18 mouse cellular contexts compared by ENCODE assay signal in the genomic region with DNA sequence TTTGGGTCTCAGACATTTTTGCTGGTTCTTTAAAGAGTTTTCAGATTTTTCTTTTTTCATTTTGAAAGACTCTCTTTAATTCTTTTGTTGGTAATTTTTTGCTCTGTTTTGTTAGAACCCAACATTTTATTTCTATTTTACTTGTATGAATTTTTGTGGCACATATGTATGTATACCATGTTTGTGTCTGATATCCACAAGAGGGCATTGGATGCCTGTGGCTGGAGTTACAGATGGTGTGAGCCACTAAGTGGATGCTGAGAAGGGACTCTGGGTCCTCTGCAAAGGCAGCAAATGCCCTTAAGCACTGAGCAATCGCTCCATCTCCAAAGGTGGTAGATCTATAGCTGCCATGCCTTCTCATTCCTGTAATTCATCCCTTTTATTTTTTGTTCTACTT. TPM values are rescaled to one million over a fixed set of nuclear protein-coding genes. Genes with fewer than 3 reads are reported as not detected.
DNase-seq lines count a peak whose midpoint lies in the region; ATAC-seq and TF ChIP-seq lines count a peak whose summit lies in the region.
"Had no signal": no experiment of that assay in that cellular context is flagged by ENCODE, and none has a peak within 500 bp of the region (broad histone marks: within the 10 kb centered on the region; RNA-seq: fewer than 3 reads in every experiment).

No protein-coding gene starts in this region.

- no peak overlapping the region for H3K9ac ChIP-seq in forebrain, embryonic 14.5 days (ENCODE audit: low read length)
- H3K9ac ChIP-seq in forebrain, embryonic 13.5 days = no peak overlapping the region
- H3K9ac ChIP-seq in lung, embryonic 14.5 days = no peak overlapping the region
- H3K9ac ChIP-seq: embryonic facial prominence, embryonic 13.5 days; liver, embryonic 14.5 days; neural tube, embryonic 12.5 days had no signal

- H3K4me2 ChIP-seq in forebrain, embryonic 14.5 days (ENCODE audit: low read length) = no peak overlapping the region
- H3K4me2 ChIP-seq in forebrain, embryonic 13.5 days = no peak overlapping the region
- H3K4me2 ChIP-seq in lung, embryonic 14.5 days = no peak overlapping the region
- H3K4me2 ChIP-seq: embryonic facial prominence, embryonic 13.5 days; neural tube, embryonic 12.5 days had no signal

- WGBS in forebrain, embryonic 14.5 days = 85% methylated on average over 1 of the region's 1 CpGs
- WGBS in forebrain, embryonic 13.5 days = 90% methylated on average over 1 of the region's 1 CpGs
- WGBS in lung, embryonic 14.5 days = 90% methylated on average over 1 of the region's 1 CpGs

- H3K9me3 ChIP-seq in forebrain, embryonic 14.5 days (replicated peaks; ENCODE audit: control insufficient read depth, low read length) = no peaks in the 10 kb centered on the region
- no peaks in the 10 kb centered on the region for H3K9me3 ChIP-seq in forebrain, embryonic 13.5 days (replicated peaks)
- no peaks in the 10 kb centered on the region for H3K9me3 ChIP-seq in lung, embryonic 14.5 days (ENCODE audit: low read depth, low read length)
- H3K9me3 ChIP-seq: embryonic facial prominence, embryonic 13.5 days; neural tube, embryonic 12.5 days had no signal

- ATAC-seq in forebrain, embryonic 14.5 days = no peak
- no peak for ATAC-seq in forebrain, embryonic 13.5 days
- ATAC-seq in lung, embryonic 14.5 days (ENCODE audit: insufficient read depth) = no peak
- ATAC-seq: forebrain, embryonic 16.5 days; intestine, embryonic 16.5 days had no signal

- no peak overlapping the region for H3K27ac ChIP-seq in forebrain, embryonic 14.5 days (ENCODE audit: low read depth, low read length)
- H3K27ac ChIP-seq in forebrain, embryonic 13.5 days = no peak overlapping the region
- no peak overlapping the region for H3K27ac ChIP-seq in lung, embryonic 14.5 days (ENCODE audit: low read depth)
- no peak overlapping the region for H3K27ac ChIP-seq in cortical plate, adult 2 months (ENCODE audit: insufficient read depth, low read length)
- H3K27ac ChIP-seq: embryonic facial prominence, embryonic 13.5 days; liver, embryonic 14.5 days; neural tube, embryonic 12.5 days had no signal

- peaks cover 3% of the 10 kb centered on the region; the same call in 1 of the 2 replicates for H3K4me1 ChIP-seq in forebrain, embryonic 14.5 days (ENCODE audit: control insufficient read depth, insufficient read depth, low read length)
- peaks cover 12% of the 10 kb centered on the region for H3K4me1 ChIP-seq in forebrain, embryonic 13.5 days
- H3K4me1 ChIP-seq in lung, embryonic 14.5 days (ENCODE audit: insufficient read depth) = no peaks in the 10 kb centered on the region
- H3K4me1 ChIP-seq in cortical plate, adult 2 months (ENCODE audit: control insufficient read depth, insufficient read depth, low read length) = peaks cover 6% of the 10 kb centered on the region
- H3K4me1 ChIP-seq: embryonic facial prominence, embryonic 13.5 days; neural tube, embryonic 12.5 days had no signal

- no peak for TF ChIP-seq CTCF in lung, embryonic 14.5 days (IDR thresholded peaks at IDR 0.05; ENCODE audit: low read depth)
- TF ChIP-seq CTCF in cortical plate, adult 2 months (IDR thresholded peaks at IDR 0.05; ENCODE audit: extremely low read depth, insufficient read depth, low read length) = peak; percentile 26; the same call in 1 of the 2 replicates

- no peak overlapping the region for H3K4me3 ChIP-seq in forebrain, embryonic 14.5 days (ENCODE audit: low read depth, low read length)
- H3K4me3 ChIP-seq in forebrain, embryonic 13.5 days = no peak overlapping the region
- no peak overlapping the region for H3K4me3 ChIP-seq in lung, embryonic 14.5 days (ENCODE audit: low read depth, low read length)
- H3K4me3 ChIP-seq in cortical plate, adult 2 months (ENCODE audit: insufficient read depth, low read length) = no peak overlapping the region
- H3K4me3 ChIP-seq: embryonic facial prominence, embryonic 13.5 days; neural tube, embryonic 12.5 days had no signal

- no peak for TF ChIP-seq POLR2A in cortical plate, adult 2 months (IDR thresholded peaks at IDR 0.05; ENCODE audit: extremely low read depth, insufficient read depth, low read length)

- peak; percentile 19 for DNase-seq in forebrain, embryonic 14.5 days (ENCODE audit: low spot score)
- peak; percentile 4 for DNase-seq in lung, embryonic 14.5 days
- DNase-seq in lung, adult 18-20 months = no peak
- DNase-seq in thymus, postnatal 25 days = peak; percentile 18
- DNase-seq in layer of hippocampus, postnatal 25 days (ENCODE audit: extremely low spot score in 1 of 2, low spot score in 1 of 2) = no peak
- DNase-seq in heart, adult 11 months = no peak
- DNase-seq: adrenal gland, postnatal 36 days; cerebellum, adult 2 months; gastrocnemius, postnatal 36 days; heart, postnatal 10 days; right cerebral cortex, adult 18-20 months had no signal

- H3K27me3 ChIP-seq in forebrain, embryonic 14.5 days (replicated peaks; ENCODE audit: control insufficient read depth, insufficient read depth, low read length) = no peaks in the 10 kb centered on the region
- H3K27me3 ChIP-seq in forebrain, embryonic 13.5 days = no peaks in the 10 kb centered on the region
- no peaks in the 10 kb centered on the region for H3K27me3 ChIP-seq in lung, embryonic 14.5 days (ENCODE audit: insufficient read depth, low read length)
- H3K27me3 ChIP-seq: embryonic facial prominence, embryonic 13.5 days; neural tube, embryonic 12.5 days had no signal

- peaks cover 25% of the 10 kb centered on the region for H3K36me3 ChIP-seq in forebrain, embryonic 14.5 days (ENCODE audit: control insufficient read depth, insufficient read depth, low read length)
- H3K36me3 ChIP-seq in forebrain, embryonic 13.5 days (ENCODE audit: poor library complexity, severe bottlenecking) = peaks cover 25% of the 10 kb centered on the region
- peaks cover 5% of the 10 kb centered on the region; the same call in 1 of the 2 replicates for H3K36me3 ChIP-seq in lung, embryonic 14.5 days (ENCODE audit: insufficient read depth)

RNA-seq across cellular contexts. Expression of gene Lonp2, which starts 30.7 kb away (rescaled TPM):
- 83.3 and 85.3 TPM in 2 replicates for polyA plus RNA-seq in forebrain, embryonic 14.5 days (2014; fragmentation: Nextera tagmentation; extraction: Ambion mirVana)
- polyA plus RNA-seq in forebrain, embryonic 13.5 days (2015; fragmentation: Nextera tagmentation; extraction: Ambion mirVana) = 73.4 and 74.2 TPM in 2 replicates
- polyA plus RNA-seq in lung, embryonic 14.5 days (2014; fragmentation: Nextera tagmentation; extraction: Ambion mirVana) = 47.4 and 48.0 TPM in 2 replicates
- 51.6 and 53.1 TPM in 2 replicates for polyA plus RNA-seq in cortical plate, adult 2 months (2012; rRNA removed)
- 10 to 100 TPM; 72.6 to 79.2 TPM for total RNA-seq in layer of hippocampus, postnatal 25 days (2021)

Comparison
In these comparisons a context has a peak if more than half of its experiments do, and no peak if none do; other contexts are left out.
1. DNase-seq: peak in forebrain, embryonic 14.5 days (single experiment), lung, embryonic 14.5 days (single experiment) and thymus, postnatal 25 days (single experiment); none in lung, adult 18-20 months (0 of 2), layer of hippocampus, postnatal 25 days (0 of 2) and heart, adult 11 months (single experiment).